Mouse (Mus musculus) bone marrow macrophage, adult 2 months (primary cell): ENCODE data around the gene Itpa.
"Not testable (repeated sequence)": the region's sequence is repeated elsewhere in the genome, so short reads cannot be mapped to it uniquely, and the experiment has no call there.

Experiments
- CTCF ChIP-seq: IDR thresholded peaks from 2 replicates; pipeline ENCODE4 v1.5.1; 2012; ENCODE audit warnings: low read depth, mild to moderate bottlenecking, low read length, moderate library complexity
- POLR2A ChIP-seq: IDR thresholded peaks from 2 replicates; pipeline ENCODE4 v1.6.1; 2012; ENCODE audit warnings: mild to moderate bottlenecking, low read depth, low read length, borderline replicate concordance

DNA sequence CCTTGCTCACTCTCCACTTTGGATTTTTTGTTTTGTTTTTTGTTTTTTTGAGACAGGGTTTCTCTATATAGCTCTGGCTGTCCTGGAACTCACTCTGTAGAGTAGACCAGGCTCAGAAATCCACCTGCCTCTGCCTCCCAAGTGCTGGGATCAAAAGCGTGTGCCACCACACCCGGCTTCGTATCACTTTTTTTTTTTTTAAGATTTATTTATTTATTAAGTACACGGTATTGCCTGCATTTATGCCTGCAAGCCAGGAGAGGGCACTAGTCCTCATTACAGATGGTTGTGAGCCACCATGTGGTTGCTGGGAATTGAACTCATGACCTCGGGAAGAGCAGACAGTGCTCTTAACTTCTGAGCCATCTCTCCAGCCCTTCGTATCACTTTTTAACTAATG is 18.4 kb upstream of the Itpa start:
- not testable (repeated sequence) for TF ChIP-seq POLR2A, CTCF
